Mouse (Mus musculus): ENCODE measurements at regions not wholly inside any gene's neighbourhood (a gene's known extent, or its start where the extent isn't known, plus 50 kb on each side); places are given as distances from the start of the nearest gene placed in this dataset.

GRCm38 (mm10) chr5:61495226-61495625 is 313.4 kb upstream of the G6pd2 start:
- peak; percentile 60 for DNase-seq (ENCODE audit: low read depth)

- no peak for DNase-seq (ENCODE audit: low read depth)
These were observed 301.2 kb upstream of the G6pd2 start for GRCm38 (mm10) chr5:61507406-61507805.

- DNase-seq (ENCODE audit: low read depth) = no peak
These were observed 268.1 kb upstream of the G6pd2 start for GRCm38 (mm10) chr5:61540502-61540901.

- no peak for DNase-seq (ENCODE audit: low read depth)
These were observed 261.8 kb upstream of the G6pd2 start for GRCm38 (mm10) chr5:61546632-61547492.

- no peak for DNase-seq (ENCODE audit: low read depth)
These were observed 255.1 kb upstream of the G6pd2 start for GRCm38 (mm10) chr5:61553526-61553925.
